26 mouse cellular contexts compared by ENCODE assay signal in the genomic region with DNA sequence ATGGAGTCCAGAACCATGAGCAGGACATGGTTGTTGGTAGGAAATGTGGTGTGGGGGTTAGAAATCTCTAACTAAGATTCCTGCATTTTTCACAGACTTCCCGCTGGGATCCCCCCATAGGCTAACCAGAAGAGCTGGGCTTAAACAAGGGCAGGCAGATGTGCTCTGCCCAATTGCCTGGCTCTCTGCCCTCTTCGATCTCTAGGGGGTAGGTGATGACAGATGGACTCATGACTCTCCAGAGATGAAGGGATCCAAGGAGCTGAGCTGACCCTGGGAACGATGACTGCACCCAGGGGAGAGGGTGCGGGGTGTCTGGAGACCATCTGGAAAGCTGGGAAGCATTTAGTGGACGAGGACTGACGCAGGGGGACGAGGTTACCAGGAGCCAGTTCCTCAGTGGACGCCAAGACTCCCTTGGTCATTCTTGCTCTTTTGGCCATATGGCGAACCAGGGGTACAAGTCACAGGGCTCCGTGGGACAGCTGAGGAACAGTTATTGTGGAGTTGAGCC.
DNase-seq lines count a peak whose midpoint lies in the region; ATAC-seq and TF ChIP-seq lines count a peak whose summit lies in the region.
"Had no signal": no experiment of that assay in that cellular context is flagged by ENCODE, and none has a peak within 500 bp of the region (broad histone marks: within the 10 kb centered on the region; RNA-seq: fewer than 3 reads in every experiment).

No protein-coding gene starts in this region.

- H3K36me3 ChIP-seq in heart, embryonic 12.5 days = no peaks in the 10 kb centered on the region
- H3K36me3 ChIP-seq: embryonic facial prominence, embryonic 12.5 days; embryonic facial prominence, embryonic 15.5 days; heart, embryonic 15.5 days had no signal

- no peak for TF ChIP-seq CTCF in cerebellum, adult 2 months (IDR thresholded peaks at IDR 0.05; ENCODE audit: borderline replicate concordance, insufficient read depth, low read depth, low read length)

- 40% methylated on average over 10 of the region's 10 CpGs for WGBS in cerebellum, adult 2 months
- 76% methylated on average over 10 of the region's 10 CpGs for WGBS in heart, embryonic 12.5 days

- TF ChIP-seq POLR2A in cerebellum, adult 2 months (IDR thresholded peaks at IDR 0.05; ENCODE audit: borderline replicate concordance, insufficient read depth, low read length) = no peak

- H3K4me3 ChIP-seq in cerebellum, adult 2 months (replicated peaks; ENCODE audit: insufficient read depth, low read depth, low read length) = no peak overlapping the region
- no peak overlapping the region for H3K4me3 ChIP-seq in heart, embryonic 12.5 days
- H3K4me3 ChIP-seq: embryonic facial prominence, embryonic 12.5 days; embryonic facial prominence, embryonic 15.5 days; gastrocnemius, adult 2 months; heart, adult 2 months; heart, embryonic 15.5 days had no signal

- H3K27me3 ChIP-seq in cerebellum, adult 2 months (ENCODE audit: control insufficient read depth, insufficient read depth, low read length) = no peaks in the 10 kb centered on the region
- H3K27me3 ChIP-seq in heart, embryonic 12.5 days (replicated peaks) = peaks cover 13% of the 10 kb centered on the region; the same call in 1 of the 2 replicates
- H3K27me3 ChIP-seq: embryonic facial prominence, embryonic 12.5 days; embryonic facial prominence, embryonic 15.5 days had no signal

- no peak for ATAC-seq in heart, embryonic 12.5 days (ENCODE audit: insufficient number of reproducible peaks, low FRiP score)
- ATAC-seq: activated CD4-positive, CD25-positive, alpha-beta regulatory T cell, adult 4 months; CD4-positive, CD25-positive, alpha-beta regulatory T cell, adult 4 months; forebrain, embryonic 14.5 days; forebrain, postnatal 0 days; intestine, postnatal 0 days had no signal

- no peak overlapping the region for H3K27ac ChIP-seq in cerebellum, adult 2 months (ENCODE audit: insufficient read depth, low read length)
- H3K27ac ChIP-seq in heart, embryonic 12.5 days (ENCODE audit: poor library complexity, severe bottlenecking) = no peak overlapping the region
- H3K27ac ChIP-seq: embryonic facial prominence, embryonic 12.5 days; embryonic facial prominence, embryonic 15.5 days; gastrocnemius, adult 2 months; heart, adult 2 months; heart, embryonic 15.5 days; hindbrain, embryonic 14.5 days had no signal

- H3K9me3 ChIP-seq in heart, embryonic 12.5 days (replicated peaks) = peaks cover 7% of the 10 kb centered on the region; the same call in 1 of the 2 replicates
- H3K9me3 ChIP-seq: embryonic facial prominence, embryonic 12.5 days; embryonic facial prominence, embryonic 15.5 days; heart, embryonic 15.5 days had no signal

- H3K4me1 ChIP-seq in cerebellum, adult 2 months (ENCODE audit: control insufficient read depth, insufficient read depth, low read length) = 0 out of 2 replicates have a peak, but pooled peaks cover 6% of the 10 kb centered on the region
- H3K4me1 ChIP-seq in heart, embryonic 12.5 days (replicated peaks) = 0 out of 2 replicates have a peak, but pooled peaks cover 3% of the 10 kb centered on the region
- H3K4me1 ChIP-seq: embryonic facial prominence, embryonic 12.5 days; heart, embryonic 15.5 days had no signal

- no peak overlapping the region for H3K9ac ChIP-seq in heart, embryonic 12.5 days
- H3K9ac ChIP-seq: embryonic facial prominence, embryonic 12.5 days; embryonic facial prominence, embryonic 15.5 days; forebrain, postnatal 0 days; heart, embryonic 15.5 days; hindbrain, embryonic 14.5 days had no signal

- peak; percentile 51 to 63 for DNase-seq in cerebellum, adult 2 months
- DNase-seq in cerebellum, adult 11 months = no peak
- DNase-seq in lung, postnatal 10 days = peak; percentile 32
- DNase-seq in lung, postnatal 14 days = no peak
- DNase-seq in cerebellum, adult 9-10 months = peak; percentile 21
- DNase-seq in cerebellum, postnatal 25 days = peak; percentile 54 to 60
- no peak for DNase-seq in yolk sac, embryonic 10.5 days (ENCODE audit: low spot score)
- DNase-seq: adrenal gland, adult 8-10 months; adrenal gland, postnatal 25 days; forebrain, postnatal 0 days; gastrocnemius, adult 2 months; gastrocnemius, postnatal 14 days; heart, adult 2 months; heart, postnatal 10 days; heart, postnatal 4 days; kidney, adult 2 months had no signal

- no peak overlapping the region for H3K4me2 ChIP-seq in heart, embryonic 12.5 days
- H3K4me2 ChIP-seq: embryonic facial prominence, embryonic 12.5 days; embryonic facial prominence, embryonic 15.5 days; heart, embryonic 11.5 days; heart, embryonic 15.5 days; hindbrain, embryonic 14.5 days had no signal

Comparison
In these comparisons a context has a peak if more than half of its experiments do, and no peak if none do; other contexts are left out.
1. DNase-seq: peak in cerebellum, adult 2 months (2 of 2), lung, postnatal 10 days (single experiment), cerebellum, adult 9-10 months (single experiment) and cerebellum, postnatal 25 days (2 of 2); none in cerebellum, adult 11 months (single experiment), lung, postnatal 14 days (single experiment) and yolk sac, embryonic 10.5 days (single experiment).